ENCODE assay signal across 10 mouse cellular contexts in the genomic region with DNA sequence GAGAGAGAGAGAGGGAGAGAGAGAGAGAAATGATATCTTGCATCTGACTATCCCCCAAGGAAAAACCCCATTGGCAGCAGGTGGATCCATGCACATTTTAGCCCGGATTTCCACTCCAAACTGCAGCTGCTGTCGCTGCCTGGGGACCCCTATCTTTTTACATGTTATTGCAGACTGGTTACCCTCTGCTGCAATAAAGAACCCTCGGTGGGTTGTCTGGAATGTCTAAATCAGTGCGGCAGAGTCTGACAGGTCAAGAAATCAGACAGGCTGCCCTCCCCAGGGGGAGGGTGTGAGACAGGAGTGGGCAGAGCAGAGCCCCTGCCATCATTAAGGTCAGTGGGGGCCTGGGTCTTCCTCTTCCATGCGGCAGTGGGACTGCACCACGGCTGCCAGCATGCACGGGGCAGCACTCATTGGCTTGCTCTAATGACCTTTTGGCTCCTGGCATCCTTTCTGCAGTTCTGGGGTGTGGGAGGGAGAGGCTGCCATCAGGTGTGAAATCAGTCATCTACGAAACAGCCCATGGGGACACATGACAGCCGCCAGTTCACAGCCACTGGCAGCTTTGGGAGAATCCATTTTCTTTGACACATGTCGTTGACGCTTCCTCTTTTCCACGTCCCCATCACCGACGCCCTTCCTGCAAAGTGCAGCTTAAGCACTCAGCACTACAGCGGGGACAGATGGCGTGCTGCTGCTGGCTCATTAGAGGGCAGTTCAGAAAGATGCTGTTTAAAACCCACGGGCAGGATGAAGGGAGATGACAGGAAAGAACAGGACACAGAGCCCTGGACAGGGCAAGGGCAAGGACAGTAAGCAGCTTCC.
DNase-seq lines count a peak whose midpoint lies in the region; ATAC-seq lines count a peak whose summit lies in the region.
"Had no signal": no experiment of that assay in that cellular context is flagged by ENCODE, and none has a peak within 500 bp of the region (broad histone marks: within the 10 kb centered on the region; RNA-seq: fewer than 3 reads in every experiment).

No protein-coding gene starts in this region.

- H3K27me3 ChIP-seq in forebrain, embryonic 14.5 days (replicated peaks; ENCODE audit: control insufficient read depth, insufficient read depth, low read length): no peaks in the 10 kb centered on the region; the same call in 1 of the 2 replicates
- 0 out of 2 replicates have a peak, but pooled peaks cover 3% of the 10 kb centered on the region for H3K27me3 ChIP-seq in limb, embryonic 10.5 days (ENCODE audit: low read depth, poor library complexity, severe bottlenecking)
- H3K27me3 ChIP-seq: liver, embryonic 15.5 days had no signal

- no peak overlapping the region; the same call in 1 of the 2 replicates for H3K27ac ChIP-seq in forebrain, embryonic 14.5 days (ENCODE audit: low read depth, low read length)
- peak overlapping the region; percentile 32; the same call in 1 of the 2 replicates for H3K27ac ChIP-seq in limb, embryonic 10.5 days
- H3K27ac ChIP-seq: liver, embryonic 15.5 days had no signal

- no peak overlapping the region for H3K9ac ChIP-seq in forebrain, embryonic 14.5 days (ENCODE audit: low read length)
- H3K9ac ChIP-seq: liver, embryonic 15.5 days had no signal

- peaks cover 13% of the 10 kb centered on the region; the same call in 1 of the 2 replicates for H3K4me1 ChIP-seq in forebrain, embryonic 14.5 days (ENCODE audit: control insufficient read depth, insufficient read depth, low read length)
- peaks cover 40% of the 10 kb centered on the region for H3K4me1 ChIP-seq in limb, embryonic 10.5 days
- H3K4me1 ChIP-seq: liver, embryonic 15.5 days had no signal

- peak; percentile 42 to 51 for DNase-seq in cerebellum, postnatal 10 days
- DNase-seq in forebrain, embryonic 14.5 days (ENCODE audit: low spot score): peak; percentile 71
- DNase-seq in limb, embryonic 10.5 days (ENCODE audit: low spot score): no peak
- peak; percentile 7 for DNase-seq in naive thymus-derived CD4-positive, alpha-beta T cell, adult 2 months (ENCODE audit: low read depth)
- DNase-seq in spleen, postnatal 10 days (ENCODE audit: low spot score in 2 of 2): no peak
- DNase-seq in testis, postnatal 10 days (ENCODE audit: low spot score): no peak
- no peak for DNase-seq in yolk sac, embryonic 10.5 days (ENCODE audit: low spot score)

- ATAC-seq in cerebellum, adult (ENCODE audit: insufficient number of reproducible peaks, low FRiP score, low TSS enrichment): no peak
- ATAC-seq in forebrain, embryonic 14.5 days: 0 out of 2 replicates have a peak, but pooled peaks have one; percentile 23
- ATAC-seq: intestine, postnatal 0 days had no signal

- 42% methylated on average over 17 of the region's 17 CpGs for WGBS in forebrain, embryonic 14.5 days
- 13% methylated on average over 17 of the region's 17 CpGs for WGBS in limb, embryonic 10.5 days

- no peaks in the 10 kb centered on the region for H3K9me3 ChIP-seq in forebrain, embryonic 14.5 days (replicated peaks; ENCODE audit: control insufficient read depth, low read length)
- H3K9me3 ChIP-seq in limb, embryonic 10.5 days (replicated peaks): no peaks in the 10 kb centered on the region
- H3K9me3 ChIP-seq: liver, embryonic 15.5 days had no signal

- no peak overlapping the region for H3K4me3 ChIP-seq in forebrain, embryonic 14.5 days (ENCODE audit: low read depth, low read length)
- H3K4me3 ChIP-seq in limb, embryonic 10.5 days: peak overlapping the region; percentile 6; the same call in 1 of the 2 replicates
- H3K4me3 ChIP-seq: liver, embryonic 15.5 days had no signal

- H3K4me2 ChIP-seq in forebrain, embryonic 14.5 days (ENCODE audit: low read length): no peak overlapping the region
- H3K4me2 ChIP-seq: liver, embryonic 15.5 days had no signal

- no peaks in the 10 kb centered on the region for H3K36me3 ChIP-seq in forebrain, embryonic 14.5 days (ENCODE audit: control insufficient read depth, insufficient read depth, low read length)
- H3K36me3 ChIP-seq in limb, embryonic 10.5 days: no peaks in the 10 kb centered on the region
- H3K36me3 ChIP-seq: liver, embryonic 15.5 days had no signal

Comparison
In these comparisons a context has a peak if more than half of its experiments do, and no peak if none do; other contexts are left out.
1. DNase-seq: peak in cerebellum, postnatal 10 days (2 of 2), forebrain, embryonic 14.5 days (single experiment) and naive thymus-derived CD4-positive, alpha-beta T cell, adult 2 months (single experiment); none in limb, embryonic 10.5 days (single experiment), spleen, postnatal 10 days (0 of 2), testis, postnatal 10 days (single experiment) and yolk sac, embryonic 10.5 days (single experiment).